Mouse (Mus musculus) lung, postnatal 4 days (tissue): ENCODE data around the gene Cipc.
A peak's percentile ranks its signal among the peaks of the same experiment; 100 is the strongest.

Experiments
- DNase-seq, 2 experiments: peaks; one replicate each; pipeline ENCODE4 v3.0.0; 2021

Cipc gene

GRCm38 (mm10) chr12:86946862-86947574, at the start of gene Cipc:
Gene Cipc (plus strand): TSS chr12:86947043.
- peak; percentile 98 to 99 for DNase-seq

DNA sequence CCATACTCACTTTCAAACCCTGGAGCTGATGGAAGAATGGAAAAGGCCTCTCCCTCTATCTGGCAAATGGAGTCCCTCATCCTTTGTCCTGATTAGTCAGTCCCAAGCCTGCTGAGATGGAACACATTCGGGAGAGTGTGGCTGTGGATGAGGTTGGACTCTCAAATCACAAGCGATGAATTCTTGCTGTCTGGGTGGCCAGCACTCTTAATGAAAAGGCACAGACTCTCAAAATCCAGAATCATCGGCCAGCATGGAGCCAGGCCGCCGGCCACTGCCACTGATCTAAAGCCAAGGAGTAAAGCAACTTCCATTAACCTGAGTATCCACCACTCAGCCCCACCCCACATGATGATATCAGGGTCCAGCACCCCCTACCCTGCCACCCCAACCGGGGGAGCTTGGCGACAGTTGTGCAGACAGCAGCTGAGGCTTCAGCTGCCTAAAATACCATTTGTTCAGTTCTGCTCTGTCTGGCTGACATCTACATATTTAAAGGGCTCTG, 49.0 kb upstream of the Cipc start:
- DNase-seq, result no peak

DNA sequence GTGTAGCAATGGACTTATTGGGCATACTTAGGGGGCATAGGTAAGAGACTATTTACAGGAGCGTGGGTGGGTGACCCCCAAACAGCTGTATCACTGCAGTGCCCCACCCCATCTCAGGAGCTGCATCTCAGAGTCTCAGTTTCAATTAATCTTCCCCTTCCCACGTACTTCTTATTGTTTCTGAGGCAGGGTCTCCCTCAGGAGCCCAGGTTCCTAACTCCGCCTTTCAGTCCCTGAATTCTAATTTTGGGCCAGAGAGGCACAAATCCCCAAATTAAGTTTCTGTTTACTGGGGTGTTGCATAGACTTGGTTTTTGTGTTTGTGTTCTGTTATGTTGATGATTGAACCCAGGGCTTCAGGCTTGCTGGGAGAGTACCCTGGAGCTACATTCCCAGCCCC, 48.4 kb upstream of the Cipc start:
- no peak for DNase-seq

GRCm38 (mm10) chr12:86899461-86900179, 47.2 kb upstream of the Cipc start:
- DNase-seq, result peak; percentile 58 to 82

DNA sequence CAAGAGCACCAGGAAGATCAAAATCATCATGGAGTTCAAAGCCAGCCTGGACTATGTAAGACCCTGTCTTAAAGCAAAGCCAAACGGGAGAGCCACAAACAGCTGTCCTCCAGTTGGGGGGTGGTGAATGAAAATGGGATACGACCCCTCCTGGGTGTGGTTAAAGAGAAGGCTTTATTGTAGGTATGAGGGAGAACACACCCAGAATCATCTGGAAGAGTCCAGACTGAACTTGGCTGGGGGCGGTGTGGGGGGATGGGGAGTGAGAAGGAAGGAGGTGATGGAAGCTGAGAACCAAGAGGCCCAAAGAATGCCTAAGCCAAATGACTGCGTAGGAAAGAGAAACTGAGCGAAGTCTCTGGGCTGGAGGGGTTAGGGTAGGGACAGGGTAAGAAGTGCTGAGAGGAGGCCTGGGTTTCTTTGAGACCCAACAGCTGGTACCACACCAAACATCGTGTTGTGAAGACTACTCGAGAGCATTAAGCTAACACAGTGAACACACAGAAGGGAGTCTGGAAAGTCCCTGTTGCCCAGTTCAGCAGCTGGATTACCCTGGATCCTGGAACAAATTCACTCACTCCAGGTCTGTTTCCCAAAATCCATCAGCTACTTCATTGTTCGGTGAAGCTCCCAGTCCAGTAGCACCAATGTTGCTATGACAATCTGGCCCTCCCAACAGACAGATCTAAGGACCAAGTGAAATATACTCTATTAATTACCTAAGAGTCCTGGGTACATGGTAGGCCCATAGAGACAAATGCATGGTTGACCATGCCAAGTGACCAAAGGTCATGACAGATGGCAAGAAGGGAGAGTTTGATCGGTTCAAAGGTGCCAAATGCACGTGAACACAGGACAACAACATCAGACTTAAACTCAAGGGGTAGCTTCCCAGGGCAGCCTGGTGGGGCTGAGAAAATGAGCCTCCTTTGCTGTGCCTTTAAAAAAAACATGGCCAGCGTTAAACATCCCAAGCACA, 42.7 kb upstream of the Cipc start:
- DNase-seq, result no peak

- peak in 1 of 2 experiments; percentile 79 for DNase-seq
Measured at GRCm38 (mm10) chr12:86905203-86905602, 41.6 kb upstream of the Cipc start.

GRCm38 (mm10) chr12:86905876-86906275, 41.0 kb upstream of the Cipc start:
- no peak for DNase-seq

- peak; percentile 86 to 91 for DNase-seq
Measured at GRCm38 (mm10) chr12:86906395-86906794, 40.4 kb upstream of the Cipc start.

DNA sequence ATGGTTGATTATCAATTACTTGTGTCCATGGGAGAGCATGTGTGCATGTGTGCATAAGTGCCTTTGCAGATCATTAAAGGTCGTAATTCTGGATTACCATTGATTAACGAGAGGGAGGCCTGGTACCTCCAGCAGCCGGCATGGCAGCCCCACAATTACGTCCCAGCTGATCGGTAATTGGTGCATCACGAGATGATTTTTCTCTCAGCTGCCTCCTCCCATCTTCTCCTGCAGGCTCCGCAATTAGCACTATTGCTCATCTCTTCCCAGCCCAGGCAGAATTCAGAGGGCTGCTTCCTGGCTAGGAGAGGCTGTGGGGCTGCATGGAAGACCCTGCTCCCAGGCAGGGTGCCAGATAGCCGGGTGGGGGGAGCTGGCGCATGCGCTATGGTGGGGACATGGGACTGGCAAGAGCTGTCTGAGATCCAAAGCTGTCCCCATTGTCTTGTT, 35.3 kb upstream of the Cipc start:
- DNase-seq, result no peak

DNA sequence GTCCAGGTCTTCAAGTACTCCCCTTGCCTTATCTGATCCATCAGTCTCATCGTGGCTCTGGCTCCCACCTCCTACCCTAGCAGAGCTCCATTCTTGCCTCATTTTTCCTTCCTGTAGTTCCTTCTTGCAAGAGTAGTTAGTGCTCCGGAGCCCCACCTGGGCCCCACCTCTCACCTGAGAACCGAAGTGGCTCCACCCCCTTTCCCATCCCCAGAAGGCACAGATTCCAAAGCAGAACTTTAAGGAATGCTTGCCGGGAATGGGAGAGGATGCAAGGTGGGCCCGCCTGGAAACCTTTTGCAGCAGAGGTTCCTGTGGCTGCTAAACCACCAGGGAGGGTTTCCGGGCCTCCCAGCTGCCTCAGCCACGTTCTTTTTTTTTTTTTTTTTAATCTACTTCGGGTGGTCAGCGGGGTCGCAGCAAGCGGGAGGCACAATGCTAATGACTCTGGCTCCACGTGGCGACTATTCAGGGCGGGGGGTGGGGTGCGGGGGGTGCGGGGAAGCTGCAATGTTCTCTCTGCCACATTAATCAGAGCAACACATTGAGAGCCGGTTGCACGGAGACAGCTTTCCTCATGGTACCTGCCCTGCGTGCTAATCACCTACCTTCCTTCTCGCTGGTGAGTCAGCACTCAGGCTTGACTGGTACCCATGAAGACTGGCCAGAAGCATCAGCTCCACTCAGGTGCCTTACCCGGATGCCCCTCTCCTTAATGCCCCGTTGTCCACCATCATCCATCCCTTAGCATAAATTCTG, 34.3 kb upstream of the Cipc start:
- no peak for DNase-seq

GRCm38 (mm10) chr12:86914351-86914750, 32.5 kb upstream of the Cipc start:
- DNase-seq, result no peak

GRCm38 (mm10) chr12:86914756-86915155, 32.1 kb upstream of the Cipc start:
- no peak for DNase-seq

DNA sequence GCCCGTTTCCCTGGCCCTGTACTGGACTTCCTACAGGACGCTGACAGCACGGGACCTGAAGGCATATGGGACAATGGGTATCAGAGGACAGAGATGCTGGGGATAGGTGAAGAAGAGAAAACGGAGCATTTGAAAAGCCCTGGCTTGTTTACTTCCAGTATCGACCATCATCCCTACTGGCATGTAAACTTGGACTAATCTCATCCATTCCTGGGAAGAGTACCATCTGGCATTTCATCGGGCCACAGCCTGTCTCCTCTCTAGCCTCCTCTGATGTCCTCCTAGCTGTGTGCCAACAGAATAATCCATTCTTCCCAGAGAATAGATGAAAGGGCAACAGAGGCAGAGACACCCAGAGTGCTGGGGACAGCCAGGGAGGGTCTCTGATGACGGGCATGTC, 31.2 kb upstream of the Cipc start:
- no peak for DNase-seq

- DNase-seq, result no peak
Measured at GRCm38 (mm10) chr12:86916796-86917573, 29.9 kb upstream of the Cipc start.

DNA sequence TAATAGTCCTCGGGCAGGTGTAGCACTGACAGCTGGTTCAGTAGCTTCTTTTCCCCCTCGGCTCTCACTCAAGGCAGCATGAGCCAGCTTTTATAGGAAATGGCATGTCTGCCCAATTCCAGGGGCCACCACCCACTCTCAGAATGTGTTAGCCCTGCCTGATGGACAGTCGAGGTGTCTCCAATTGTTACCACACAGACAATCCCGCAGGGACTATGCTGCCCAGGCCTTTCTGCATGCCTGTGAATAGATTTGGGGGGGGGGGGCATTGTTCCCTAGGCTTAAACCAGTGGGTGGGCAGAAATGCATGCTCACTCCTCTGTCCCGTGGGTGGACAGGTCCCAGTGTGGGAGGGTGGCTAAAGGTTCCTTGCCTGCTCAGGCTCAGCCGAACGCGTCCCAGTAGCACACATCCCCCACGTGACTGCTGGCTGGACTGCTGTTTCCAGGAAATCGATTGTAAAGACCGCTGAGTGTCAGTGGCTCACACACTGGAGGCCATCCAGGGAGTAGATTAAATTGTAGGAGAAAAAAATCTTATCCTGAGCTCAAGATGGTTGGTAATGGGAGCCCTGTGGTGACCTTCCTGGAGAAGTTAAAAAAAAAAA, 28.4 kb upstream of the Cipc start:
- DNase-seq, result peak; percentile 46 to 61

DNA sequence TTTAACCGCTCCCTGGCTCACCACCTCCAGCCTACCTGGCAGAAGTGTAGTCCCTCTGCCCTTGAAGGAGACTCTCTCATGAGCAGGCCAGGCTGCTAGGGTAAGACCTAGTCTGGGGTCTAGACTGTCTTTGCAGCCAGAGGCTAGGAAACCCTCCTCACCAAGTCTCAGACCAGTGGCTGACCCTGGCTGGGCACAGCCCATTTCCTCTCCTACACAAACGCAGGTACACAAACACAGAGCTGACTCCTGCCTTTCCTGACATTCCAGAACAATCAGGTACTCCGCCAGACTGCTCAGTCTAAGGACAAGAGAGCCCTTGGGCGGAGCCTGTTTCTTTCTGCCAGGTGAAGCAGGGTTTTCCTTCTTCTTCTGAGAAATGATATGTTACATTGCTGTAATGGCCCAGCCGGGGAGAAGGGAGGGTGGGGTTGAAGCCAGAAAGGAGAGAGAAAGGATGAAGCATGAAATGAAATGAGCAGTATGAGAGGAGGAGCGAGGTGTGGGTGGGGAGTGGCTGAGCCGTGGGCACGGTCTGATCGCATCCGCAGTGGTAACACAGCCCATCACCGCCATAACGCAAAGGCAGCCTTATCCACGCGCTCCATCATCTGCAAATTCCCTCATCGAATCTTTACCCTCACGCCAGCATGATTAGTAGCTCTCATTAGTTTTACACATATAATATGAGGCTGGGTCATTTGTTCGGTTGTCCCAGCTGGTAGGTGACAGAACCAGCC, 27.7 kb upstream of the Cipc start:
- peak; percentile 38 to 60 for DNase-seq

- peak; percentile 80 to 86 for DNase-seq
Measured at GRCm38 (mm10) chr12:86923837-86924236, 23.0 kb upstream of the Cipc start.

DNA sequence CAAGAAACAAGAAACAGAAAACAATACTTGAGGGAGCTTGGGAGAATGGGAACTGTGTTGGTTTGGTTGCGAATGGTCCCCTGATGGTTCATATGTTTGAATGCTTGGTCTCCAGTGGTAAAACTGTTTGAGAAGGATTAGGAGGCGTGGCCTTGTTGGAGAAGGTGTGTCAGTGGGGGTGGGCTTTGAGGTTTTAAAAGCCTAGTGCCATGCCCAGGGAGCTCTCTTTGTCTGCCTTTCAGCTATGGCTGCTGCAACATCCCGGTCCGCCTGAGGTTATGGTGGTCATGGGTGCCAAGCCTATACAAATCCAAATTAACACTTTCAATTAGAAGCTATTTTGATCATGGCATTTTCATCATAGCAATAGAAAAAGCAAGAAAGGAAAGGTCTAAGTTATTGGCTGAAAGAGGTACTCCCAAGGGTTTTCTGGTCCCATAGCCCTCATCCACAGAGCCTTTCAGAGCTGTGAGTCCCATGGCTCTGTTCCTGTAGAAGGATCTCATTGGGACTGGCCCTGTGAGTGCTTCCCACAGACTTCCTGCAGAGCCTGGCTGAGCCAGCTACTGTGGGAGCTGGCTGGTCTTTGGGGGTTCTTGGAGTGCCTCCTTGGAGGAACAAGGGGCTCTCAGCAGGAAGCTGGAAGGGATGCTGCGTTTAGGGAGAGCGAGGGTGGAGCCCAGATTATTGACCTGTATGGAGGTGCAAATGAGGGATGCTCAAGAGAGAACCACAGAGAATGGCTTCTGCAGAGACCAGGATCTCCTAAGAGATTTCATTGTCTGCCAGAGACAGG, 15.7 kb upstream of the Cipc start:
- DNase-seq, result no peak

DNA sequence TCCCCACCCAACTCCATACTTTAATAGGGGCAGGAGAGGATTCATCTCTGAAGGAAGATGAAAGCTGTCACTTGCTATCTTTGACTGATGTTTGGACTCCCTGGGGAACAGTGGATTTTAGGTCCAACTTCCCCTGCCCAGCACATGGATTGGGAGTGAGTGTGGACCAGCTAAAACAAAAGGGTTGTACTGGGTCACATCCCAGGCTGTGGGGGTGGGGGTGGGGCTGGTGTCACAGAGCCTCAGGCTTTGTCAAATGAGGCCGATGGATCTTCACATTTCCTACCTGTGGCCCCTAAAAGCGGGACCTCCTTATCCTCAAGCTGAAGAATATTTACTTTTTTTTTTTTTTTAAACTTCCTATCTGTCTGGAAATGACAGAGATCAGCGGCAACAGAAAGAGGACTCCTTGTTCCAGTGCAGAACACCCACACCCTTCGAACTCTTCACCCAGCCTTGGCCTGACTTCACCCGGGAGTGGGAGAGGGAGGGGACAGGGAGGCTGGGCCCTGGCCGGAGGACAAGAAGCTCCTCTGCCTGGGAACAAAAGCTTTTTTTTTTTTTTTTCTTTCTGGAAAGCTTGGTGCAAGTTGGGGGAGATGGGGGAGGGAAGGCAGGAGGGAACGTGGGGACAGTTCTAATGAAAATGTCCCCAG, 14.8 kb upstream of the Cipc start:
- DNase-seq, result peak; percentile 74 to 89
